Mouse (Mus musculus) gastrocnemius, postnatal 36 days (tissue): ENCODE measurements around the gene Oard1. TPM values are rescaled to one million over a fixed set of nuclear protein-coding genes. Genes with fewer than 3 reads are reported as not detected.

Experiments
- DNase-seq, 2 experiments: peaks; one replicate each; pipeline ENCODE4 v3.0.0; 2022
- intact Hi-C: fragments of 180-260 bp; cut with DNase I; formaldehyde crosslinking; loops from one replicate; pipeline ENCODE4 v1.15.1; 2025
- long read RNA-seq, 2 experiments: library from polyadenylated mRNA; stranded (forward); transcript quantifications; one replicate each; pipeline ENCODE4 v2.0.0; 2021
- total RNA-seq, 2 experiments: library from RNA; stranded (reverse); gene quantifications; 2 replicates each; pipeline ENCODE4 v1.2.3; 2021

Oard1 gene
- 10 to 100 TPM in 1 of 2 experiments, 1 to 10 TPM in 1; 9.2 to 10.6 TPM for total RNA-seq
- long read RNA-seq, experiment 1, transcript Oard1-202 (6 exons, 1,324 nt) = major isoform, 9 of 22 reads
- long read RNA-seq, experiment 1, partial matches to known transcripts = 3 of 22 reads
- long read RNA-seq, experiment 1, other reads (novel, unspliced or antisense) = 9 of 22 reads
- long read RNA-seq, experiment 2, transcript Oard1-202 (6 exons, 1,324 nt) = major isoform, 7 of 26 reads
- long read RNA-seq, experiment 2, partial matches to known transcripts = 4 of 26 reads
- long read RNA-seq, experiment 2, other reads (novel, unspliced or antisense) = 11 of 26 reads

GRCm38 (mm10) chr17:48409380-48410298, at the start of gene Oard1, which contains the start of gene Nfya:
TSS of gene Oard1 (plus strand) at chr17:48410014.
TSS of gene Nfya (minus strand) at chr17:48409906.
- intact Hi-C loops = no loop called here

GRCm38 (mm10) chr17:48360462-48360861, 49.4 kb upstream of the Oard1 start:
- intact Hi-C loops = no loop called here
- no peak for DNase-seq

More at GRCm38 (mm10) chr17:48409380-48410298, at the start of gene Oard1, which contains the start of gene Nfya:
- peak; percentile 99 to 100 for DNase-seq

DNA sequence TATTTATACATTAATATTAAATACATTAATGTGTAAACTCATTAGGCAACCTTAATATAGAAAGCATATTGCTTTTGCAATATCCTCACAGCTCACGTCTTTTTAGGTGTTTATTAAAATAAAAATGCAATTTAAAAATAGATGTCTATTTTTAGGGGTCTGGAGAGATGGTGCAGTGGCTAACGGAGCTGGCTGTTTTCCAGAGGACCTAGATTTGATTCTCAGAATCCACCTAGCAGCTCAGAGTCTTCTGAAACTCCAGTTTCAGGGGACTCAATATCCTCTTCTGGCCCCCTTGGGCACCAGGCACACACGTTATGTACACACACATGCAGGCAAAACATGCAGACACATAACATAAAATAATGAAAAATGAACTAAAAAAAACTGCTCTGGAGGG, 47.5 kb upstream of the Oard1 start:
- intact Hi-C loops = no loop called here
- DNase-seq = no peak

DNA sequence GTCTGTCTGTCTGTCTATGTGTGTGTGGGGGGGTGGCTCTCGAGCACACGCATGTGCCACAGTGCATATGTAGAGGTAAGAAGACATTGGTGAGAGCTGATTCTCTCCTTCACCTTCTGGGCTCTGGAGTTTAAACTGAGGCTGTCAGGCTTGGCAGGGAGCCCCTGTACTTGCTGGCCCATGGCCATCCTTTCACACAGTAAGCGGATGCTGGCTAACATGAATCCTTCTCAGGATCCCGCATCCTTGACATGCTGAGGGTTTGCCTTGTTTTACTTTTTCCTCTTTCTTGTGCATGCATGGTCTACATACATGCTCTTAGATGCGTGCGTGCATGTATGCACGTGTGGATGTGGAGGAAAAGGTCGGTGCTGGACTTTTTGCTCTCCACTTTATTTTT, 46.8 kb upstream of the Oard1 start:
- intact Hi-C loops = no loop called here
- no peak for DNase-seq

- intact Hi-C loops = no loop called here
- no peak for DNase-seq
Measured at GRCm38 (mm10) chr17:48363421-48363965, 46.3 kb upstream of the Oard1 start.

DNA sequence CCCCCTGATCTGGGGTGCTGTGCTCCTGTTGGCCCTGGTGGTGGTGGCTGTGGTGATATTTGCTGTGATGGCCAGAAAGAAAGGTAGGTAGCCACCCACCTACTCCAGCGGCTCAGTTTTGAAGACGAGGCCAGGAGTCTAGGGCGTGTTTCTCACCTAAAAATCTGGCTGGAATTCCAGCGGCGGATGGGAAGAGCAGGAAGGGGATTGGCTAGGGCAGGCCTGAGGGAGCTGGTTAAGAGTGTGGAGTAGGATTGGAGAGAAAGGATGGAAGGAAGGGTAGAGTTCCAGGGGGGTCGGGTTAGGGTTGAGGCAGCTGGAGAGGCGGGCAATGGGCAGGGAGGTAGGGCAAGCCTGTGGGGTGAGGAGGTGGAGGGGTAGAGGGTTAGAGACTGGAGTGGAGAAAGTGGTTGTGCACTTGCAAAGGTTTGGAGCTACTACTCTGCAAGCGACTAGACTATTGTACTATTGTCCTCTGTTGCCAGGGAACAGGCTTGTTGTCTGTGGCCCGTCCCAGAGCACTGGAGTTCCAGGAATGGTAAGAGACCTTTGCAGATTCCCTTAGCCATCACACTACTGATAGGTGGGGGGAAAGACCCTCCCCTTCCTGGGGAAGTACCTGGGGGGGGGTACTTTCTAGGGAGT, 44.2 kb upstream of the Oard1 start:
- intact Hi-C loops = no loop called here
- DNase-seq = no peak

DNA sequence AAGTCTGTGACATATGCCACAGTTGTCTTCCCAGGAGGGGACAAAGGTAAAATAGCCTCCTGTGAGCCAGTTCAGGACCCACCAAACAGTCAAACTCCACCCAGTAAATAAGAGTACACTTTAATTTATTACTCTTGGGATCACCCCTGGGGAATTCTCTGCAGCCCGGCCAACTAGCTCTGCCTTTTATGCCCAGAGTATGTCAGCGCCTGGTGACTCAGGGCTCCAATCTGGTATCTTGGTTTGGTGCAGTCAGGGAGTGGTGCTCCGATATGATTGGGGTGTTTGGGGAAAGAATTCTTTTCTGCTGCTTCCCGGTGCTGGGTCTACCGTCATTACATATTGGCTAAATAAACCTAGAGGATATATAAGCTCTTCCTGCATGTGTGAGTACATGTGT, 43.0 kb upstream of the Oard1 start:
- intact Hi-C loops = no loop called here
- DNase-seq = no peak

DNA sequence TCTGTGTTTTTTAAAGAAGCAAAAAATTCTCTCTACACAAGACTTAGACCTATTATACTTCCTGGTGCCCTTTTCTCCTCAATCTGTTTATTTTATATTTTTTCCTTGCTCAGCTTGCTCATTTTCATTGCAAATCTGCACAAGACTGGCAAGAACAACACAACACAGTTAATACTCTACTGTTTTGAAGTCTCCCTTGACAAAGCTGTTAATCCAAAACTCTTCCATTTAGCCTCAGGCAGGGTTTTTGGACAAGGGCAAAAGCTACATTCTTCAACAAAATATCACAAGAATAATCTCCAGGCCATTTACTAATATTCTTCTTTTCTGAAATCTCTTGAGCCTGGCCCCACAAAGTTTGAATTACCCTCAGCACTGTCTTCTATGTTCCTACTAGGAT, 38.2 kb upstream of the Oard1 start:
- DNase-seq = no peak
- intact Hi-C loops = no loop called here

GRCm38 (mm10) chr17:48372987-48373386, 36.8 kb upstream of the Oard1 start:
- intact Hi-C loops = no loop called here
- no peak for DNase-seq

DNA sequence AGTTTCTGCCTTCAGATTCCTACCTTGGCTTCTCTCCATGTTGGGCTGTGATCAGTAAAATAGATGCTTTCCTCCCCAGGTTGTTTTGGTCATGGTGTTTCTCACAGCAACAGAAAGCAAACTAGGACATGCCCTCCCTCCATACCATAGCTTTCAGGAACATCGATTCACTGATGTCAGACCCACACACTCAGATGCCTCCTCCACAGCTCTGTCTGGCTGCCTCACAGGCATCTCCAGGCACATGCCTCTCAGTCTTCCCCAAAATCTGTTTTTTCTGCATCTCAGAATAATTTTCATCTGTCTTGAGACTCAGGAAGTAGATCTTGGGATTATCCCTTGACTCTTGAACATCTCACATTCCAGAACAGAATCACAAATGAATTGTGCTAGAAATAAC, 33.7 kb upstream of the Oard1 start:
- intact Hi-C loops = no loop called here

GRCm38 (mm10) chr17:48379050-48379449, 30.8 kb upstream of the Oard1 start:
- intact Hi-C loops = no loop called here
- DNase-seq = no peak

More for the DNA sequence above, 33.7 kb upstream of the Oard1 start:
- DNase-seq = no peak

DNA sequence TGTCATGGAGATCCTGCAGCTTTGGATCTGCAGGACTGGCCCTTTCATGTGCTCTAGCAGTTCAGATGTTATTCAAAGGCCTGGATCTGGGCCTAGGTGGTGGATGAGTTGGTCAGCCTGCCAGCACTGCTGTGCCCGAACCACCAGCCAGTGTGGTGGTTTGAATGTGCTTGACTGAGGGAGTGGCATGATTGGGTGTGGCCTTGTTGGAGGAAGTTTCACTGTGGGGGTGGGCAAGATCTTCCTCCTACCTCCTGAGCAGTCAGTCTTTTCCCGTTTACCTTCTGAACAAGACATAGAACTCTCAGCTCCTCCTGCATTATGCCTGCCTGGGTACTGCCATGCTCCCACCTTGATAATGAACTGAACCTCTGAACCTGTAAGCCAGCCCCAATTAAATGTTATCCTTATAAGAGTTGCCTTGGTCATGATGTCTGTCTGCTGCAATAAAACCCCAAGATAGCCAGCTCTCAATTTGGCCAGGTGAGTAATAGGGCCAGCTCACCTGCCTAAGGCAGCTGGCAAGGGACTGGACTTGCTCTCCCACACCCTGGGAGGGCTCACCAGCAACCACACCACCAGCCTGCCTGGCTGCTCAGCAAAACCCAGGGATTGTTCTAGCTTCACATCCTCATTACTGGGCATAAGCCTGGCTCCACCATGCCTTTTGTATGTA, 23.9 kb upstream of the Oard1 start:
- intact Hi-C loops = no loop called here
- DNase-seq = no peak

DNA sequence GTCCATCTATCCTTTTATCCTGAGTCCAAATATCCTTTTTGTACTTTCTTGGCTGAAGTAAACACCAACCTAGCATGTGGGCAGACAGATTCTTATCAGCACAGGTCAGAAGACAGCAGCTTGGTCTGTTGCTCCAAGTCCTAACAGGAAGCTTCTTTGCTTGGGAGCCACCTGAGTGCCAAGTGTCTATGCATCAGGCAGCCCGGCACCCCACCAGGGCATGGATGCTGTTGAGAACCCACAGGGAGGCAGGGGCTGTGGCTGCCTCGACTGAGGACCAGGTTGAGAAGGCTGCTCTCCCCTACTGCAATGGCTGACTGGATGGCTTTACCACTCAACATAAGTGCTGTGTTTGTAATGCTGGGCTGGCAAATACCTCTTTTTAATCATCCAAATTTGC, 21.1 kb upstream of the Oard1 start:
- intact Hi-C loops = no loop called here
- DNase-seq = no peak

GRCm38 (mm10) chr17:48389442-48389841, 20.4 kb upstream of the Oard1 start:
- intact Hi-C loops = no loop called here
- no peak for DNase-seq

GRCm38 (mm10) chr17:48391446-48391845, 18.4 kb upstream of the Oard1 start:
- intact Hi-C loops = no loop called here
- no peak for DNase-seq

DNA sequence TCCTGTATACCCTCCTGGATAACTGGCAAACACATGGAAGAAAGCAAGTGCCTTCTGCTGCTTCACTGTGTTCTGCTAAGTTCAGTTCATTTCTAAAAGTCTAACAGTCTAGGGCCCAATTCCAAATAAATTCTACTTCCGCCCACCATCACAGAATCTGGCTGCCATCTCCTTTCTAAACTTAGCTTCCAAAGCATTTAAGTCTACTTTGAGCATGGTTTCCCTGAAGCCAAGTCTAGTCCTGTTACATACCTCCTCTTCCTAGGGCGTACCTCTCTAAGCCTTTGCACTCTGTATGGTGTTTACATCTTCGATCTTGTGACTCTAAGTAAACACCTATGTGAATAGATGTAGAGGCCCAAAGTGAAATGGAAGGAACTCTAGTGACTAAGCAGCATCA, 17.2 kb upstream of the Oard1 start:
- DNase-seq = no peak
- intact Hi-C loops = no loop called here

DNA sequence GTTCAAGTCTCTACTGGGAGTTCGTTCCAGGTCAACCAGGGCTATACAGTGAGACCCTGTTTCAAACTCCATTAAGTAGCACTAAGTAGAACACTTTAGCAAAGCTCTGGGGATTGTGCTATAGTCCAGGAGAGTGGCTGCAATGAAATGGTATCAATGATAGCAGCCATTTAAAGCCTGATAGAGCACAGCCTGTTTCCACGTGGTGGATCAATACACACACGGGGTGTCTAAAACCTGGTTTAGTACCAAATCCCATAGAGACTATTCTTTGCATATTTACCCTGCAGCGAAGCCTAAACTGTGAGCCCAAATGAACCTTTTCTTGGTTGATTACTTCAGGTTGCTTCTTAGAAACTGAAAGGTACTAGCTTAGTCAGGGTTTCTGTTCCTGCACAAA, 8.1 kb upstream of the Oard1 start:
- DNase-seq = no peak
- intact Hi-C loops = no loop called here

- intact Hi-C loops = no loop called here
- no peak for DNase-seq
Measured at GRCm38 (mm10) chr17:48402751-48403150, 7.1 kb upstream of the Oard1 start.

- intact Hi-C loops = no loop called here
- no peak for DNase-seq
Measured at GRCm38 (mm10) chr17:48403848-48404247, 6.0 kb upstream of the Oard1 start.

GRCm38 (mm10) chr17:48404706-48405105, 5.1 kb upstream of the Oard1 start:
- DNase-seq = no peak
- intact Hi-C loops = no loop called here
